Mouse (Mus musculus) 3T3-L1 (cell line): ENCODE results near the gene Slc44a3.
"Not testable (repeated sequence)": the region's sequence is repeated elsewhere in the genome, so short reads cannot be mapped to it uniquely, and the experiment has no call there.

ENCODE experiments used
- DNase-seq: peaks from one replicate; pipeline ENCODE4 v3.0.0-alpha.2; 2015; ENCODE audit warnings: low read depth, low spot score

Gene Slc44a3

GRCm38 (mm10) chr3:121552723-121553122 lies 20.5 kb upstream of the Slc44a3 start:
- DNase-seq = no peak

DNA sequence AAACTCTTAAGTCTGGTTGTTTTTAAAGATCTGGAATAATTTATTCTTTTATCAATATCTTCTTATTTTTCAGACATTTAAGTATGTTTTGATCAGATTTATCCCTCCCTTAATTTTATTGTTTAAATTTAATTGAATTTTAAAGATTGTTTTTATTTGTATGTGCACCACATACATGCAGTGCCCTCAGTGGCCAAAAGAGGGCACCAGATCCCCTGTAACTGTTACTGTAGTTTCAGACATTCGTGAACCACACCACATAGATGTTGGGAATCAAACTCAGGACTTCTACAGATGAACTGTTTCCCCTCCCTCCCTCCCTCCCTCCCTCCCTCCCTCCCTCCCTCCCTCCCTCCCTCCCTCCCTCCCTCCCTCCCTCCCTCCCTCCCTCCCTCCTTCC lies 18.2 kb upstream of the Slc44a3 start:
- DNase-seq = peak; percentile 83

GRCm38 (mm10) chr3:121547851-121548624 lies 15.8 kb upstream of the Slc44a3 start:
- peak; percentile 58 for DNase-seq

- DNase-seq = peak; percentile 34
These were observed 8.4 kb upstream of the Slc44a3 start for GRCm38 (mm10) chr3:121540621-121541020.

DNA sequence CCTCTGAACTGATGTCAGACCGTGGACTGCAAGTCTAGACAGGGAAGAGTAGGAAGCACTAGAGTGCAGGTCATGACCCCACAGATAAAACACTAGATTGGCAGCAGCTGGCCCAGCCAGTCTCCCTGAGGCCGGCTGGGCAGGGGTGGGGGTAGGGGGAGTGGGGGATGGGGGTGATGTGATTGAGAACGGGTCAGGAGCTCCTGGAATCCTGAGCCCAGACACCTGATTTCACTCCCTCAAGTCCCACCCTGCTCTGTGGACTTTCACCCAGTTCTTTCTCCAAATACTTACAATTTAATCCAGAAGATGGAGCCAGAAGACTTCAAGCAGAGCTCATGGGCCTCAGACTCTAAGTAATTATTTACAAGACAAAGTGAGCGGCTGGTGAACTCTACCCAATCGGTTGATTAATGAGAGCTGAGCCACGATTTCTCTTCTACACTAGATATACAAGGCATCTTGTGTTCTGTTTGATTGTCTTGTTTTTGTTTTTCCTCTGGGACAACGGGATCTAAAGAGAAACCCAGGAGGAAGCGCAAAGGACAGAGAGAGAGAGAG lies 7.7 kb upstream of the Slc44a3 start:
- DNase-seq = peak; percentile 73

GRCm38 (mm10) chr3:121538847-121539246 lies 6.6 kb upstream of the Slc44a3 start:
- DNase-seq = not testable (repeated sequence)

GRCm38 (mm10) chr3:121537996-121538395 lies 5.8 kb upstream of the Slc44a3 start:
- no peak for DNase-seq

GRCm38 (mm10) chr3:121536803-121537202 lies 4.6 kb upstream of the Slc44a3 start:
- DNase-seq = no peak

DNA sequence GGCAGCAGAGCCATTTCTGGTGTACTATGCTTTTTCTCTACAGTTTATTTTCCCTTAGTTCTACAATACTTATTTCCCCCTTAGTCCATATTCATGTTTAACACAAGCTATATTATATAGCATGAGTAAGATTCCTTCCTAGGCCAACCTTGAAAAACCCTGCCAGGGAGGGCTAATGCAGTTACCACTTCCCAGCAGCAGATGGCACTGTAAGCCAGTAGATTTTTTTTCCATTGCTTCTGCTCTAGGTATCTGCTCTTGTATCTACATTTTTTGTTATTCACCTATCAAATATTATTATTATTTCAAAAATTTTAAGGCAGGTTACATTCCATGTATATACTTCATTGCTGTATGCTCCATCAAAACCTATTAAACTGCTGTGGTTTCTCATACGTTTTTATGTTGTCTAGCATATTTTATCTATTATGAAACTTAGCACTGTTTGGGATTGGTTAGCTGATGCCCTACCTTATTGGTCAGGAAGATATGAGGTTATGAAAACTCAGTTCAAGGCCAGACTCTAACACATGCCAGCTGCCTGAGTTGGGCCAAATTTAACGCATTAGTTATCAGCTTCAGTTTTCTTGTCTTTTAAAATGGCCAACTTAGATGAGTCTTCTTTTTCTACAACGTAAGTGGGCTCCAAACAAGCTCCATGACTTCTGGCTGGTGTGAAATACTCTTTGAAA lies 3.8 kb upstream of the Slc44a3 start:
- DNase-seq = peak; percentile 84

GRCm38 (mm10) chr3:121531370-121532148 lies 645 bp downstream of the Slc44a3 start:
- peak; percentile 66 for DNase-seq

- no peak for DNase-seq
These were observed 1.5 kb downstream of the Slc44a3 start for GRCm38 (mm10) chr3:121530546-121531258.

DNA sequence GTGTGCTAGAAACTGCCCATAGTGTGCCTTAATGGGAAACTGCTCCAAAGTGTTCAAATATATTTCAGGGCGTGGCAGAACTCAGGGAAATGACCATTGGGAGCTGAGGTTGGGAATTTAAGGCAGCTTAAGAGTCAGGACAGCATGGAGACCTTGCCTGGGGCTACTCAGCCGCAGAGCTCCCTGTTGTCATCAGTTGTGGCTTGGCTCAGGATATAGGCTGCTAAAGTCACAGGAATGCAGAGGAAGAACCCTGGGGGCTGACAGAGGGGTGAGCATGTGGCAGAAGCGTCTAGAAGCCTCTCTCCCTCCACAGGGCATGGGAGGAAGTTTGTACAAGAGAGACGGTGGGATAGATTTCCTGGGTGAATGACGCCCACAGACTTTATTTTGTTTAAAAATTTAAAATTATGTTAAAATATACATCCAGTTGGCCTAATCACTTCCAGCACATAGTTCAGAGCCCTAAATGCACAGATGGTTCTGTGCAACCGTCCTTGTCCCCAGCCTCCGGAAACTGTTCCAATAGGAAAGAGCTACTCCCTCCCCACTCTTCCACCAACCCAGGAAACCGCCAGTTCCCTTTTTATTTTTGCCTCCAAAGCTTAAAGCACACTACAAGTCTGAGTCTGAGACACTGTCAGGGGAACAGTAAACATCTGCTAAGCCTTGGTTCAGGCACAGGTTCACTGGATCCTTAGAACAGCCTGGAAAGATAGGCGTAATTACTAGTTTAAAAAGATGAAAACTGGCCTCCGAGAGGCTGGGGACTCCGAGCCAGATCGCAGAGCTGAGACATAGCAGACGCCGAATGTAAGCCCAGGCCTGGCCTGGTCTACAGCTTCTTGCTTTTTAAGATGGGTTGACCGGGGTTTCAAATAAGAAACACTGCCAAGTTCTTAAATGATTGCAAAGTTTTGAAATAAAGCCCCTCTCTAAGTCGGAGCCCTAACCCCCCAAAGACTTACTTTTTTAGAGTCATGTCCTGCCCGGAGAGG lies 5.8 kb downstream of the Slc44a3 start:
- DNase-seq = peak; percentile 83

- no peak for DNase-seq
These were observed 10.5 kb downstream of the Slc44a3 start for GRCm38 (mm10) chr3:121521633-121522125.

DNA sequence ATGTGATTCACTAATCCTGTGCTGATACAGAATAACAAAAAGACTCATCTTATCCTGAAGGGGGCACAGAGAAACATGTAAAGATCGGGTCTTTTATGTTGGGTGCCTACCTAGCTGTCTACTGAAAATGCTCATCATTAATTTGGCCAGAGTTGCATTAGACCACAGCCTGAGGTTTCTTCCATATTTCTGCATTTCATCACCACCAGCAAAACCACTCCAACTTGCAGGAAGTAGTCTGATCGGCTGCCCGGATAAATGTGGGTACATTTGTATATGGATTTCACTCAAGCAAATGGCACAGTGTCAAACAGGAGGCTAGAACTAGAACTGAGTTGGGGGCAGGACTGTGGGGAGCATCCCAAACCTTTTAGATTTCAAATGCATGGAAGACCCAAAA lies 11.1 kb downstream of the Slc44a3 start:
- no peak for DNase-seq

DNA sequence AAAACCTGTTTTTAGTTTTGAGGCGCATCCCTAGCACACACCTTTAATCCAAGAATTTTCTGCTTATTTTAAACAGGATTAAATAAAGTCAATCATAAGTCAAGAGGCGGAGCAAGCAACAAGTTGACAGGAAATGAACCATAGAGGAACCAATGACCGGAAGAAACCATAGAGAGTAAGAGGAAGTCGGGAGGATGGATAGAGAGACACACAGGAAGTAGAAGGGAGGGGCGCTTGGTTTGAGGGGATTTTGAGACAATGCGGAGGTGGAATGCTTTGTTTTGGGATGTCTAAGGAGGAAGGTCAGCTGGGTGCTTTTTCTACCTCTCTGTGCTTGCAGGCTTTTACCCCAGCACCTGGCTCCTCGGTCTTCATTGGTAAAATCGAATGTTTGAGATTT lies 15.2 kb downstream of the Slc44a3 start:
- DNase-seq = no peak

DNA sequence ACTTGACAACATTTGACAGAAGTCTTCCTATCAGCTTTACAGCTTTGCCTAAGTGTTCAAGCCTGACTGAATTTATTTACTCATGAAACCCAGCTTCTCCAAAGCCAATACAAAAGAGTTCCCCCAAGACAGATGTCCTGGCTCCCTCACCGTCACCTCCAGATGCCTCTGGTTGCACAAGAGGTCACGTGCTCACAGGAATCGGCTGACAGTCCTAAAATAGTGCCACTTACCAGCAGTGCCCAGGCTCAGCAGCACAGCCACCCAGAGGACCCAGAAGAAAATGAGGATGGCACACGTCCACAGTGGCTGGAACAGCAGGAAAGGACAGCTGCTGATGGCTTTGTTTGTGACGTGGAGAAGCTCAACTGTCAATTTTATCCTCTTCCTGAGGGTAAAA lies 23.1 kb downstream of the Slc44a3 start:
- DNase-seq = no peak

- DNase-seq = no peak
These were observed 24.5 kb downstream of the Slc44a3 start for GRCm38 (mm10) chr3:121507678-121508077.

DNA sequence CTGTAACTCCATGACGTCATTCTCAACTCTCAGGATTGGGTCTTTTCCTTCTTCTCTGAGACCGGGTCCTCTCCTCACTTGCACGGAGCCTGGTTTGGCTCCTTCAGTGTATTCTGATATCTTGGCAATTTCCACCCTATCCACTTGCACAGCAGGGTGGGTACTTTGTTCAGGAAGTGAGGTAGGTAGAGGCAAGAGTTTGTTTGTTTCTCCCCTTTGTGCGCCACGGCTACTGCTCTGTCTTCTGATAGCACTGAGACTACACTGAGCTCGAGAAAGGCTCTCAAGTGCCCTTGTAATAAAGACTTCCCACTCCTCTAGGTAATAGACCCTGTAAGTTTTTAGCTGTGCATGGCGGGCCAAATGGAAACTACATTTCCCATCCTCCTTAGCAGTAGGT lies 25.4 kb downstream of the Slc44a3 start:
- DNase-seq = no peak

- DNase-seq = no peak
These were observed 26.0 kb downstream of the Slc44a3 start for GRCm38 (mm10) chr3:121506175-121506574.

DNA sequence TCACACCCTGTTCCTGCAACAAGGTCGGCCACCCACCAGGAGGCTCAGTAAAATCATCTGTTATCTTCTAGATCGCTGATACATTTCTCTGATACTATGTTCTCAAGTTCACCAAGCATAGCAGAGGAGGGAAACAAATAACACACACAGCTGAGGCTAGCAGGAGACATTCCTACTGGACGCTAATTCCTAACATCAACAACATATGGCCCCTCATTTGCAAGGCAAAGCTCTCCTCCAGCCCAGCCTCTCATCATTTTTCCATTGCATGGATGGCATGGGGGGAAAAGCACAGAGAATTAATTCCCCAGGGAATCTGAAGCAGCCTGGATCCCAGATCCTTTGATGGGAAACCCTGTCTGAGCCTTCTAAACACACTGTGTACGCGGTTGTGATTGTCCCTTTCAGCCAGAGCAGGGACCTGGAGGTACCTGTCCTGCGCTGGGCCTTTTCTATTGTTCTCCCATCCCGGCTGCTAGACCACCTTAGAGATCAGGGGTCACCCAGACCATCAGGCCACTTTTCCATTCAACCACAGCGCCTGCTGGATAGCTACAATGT lies 27.2 kb downstream of the Slc44a3 start:
- DNase-seq = no peak
